Mouse (Mus musculus) thymus, postnatal 14 days (tissue): ENCODE data around the gene Gse1.
"Not testable (repeated sequence)": the region's sequence is repeated elsewhere in the genome, so short reads cannot be mapped to it uniquely, and the experiment has no call there.

Source experiments
- DNase-seq: peaks from one replicate; pipeline ENCODE4 v3.0.0; 2021

Gene Gse1

DNA sequence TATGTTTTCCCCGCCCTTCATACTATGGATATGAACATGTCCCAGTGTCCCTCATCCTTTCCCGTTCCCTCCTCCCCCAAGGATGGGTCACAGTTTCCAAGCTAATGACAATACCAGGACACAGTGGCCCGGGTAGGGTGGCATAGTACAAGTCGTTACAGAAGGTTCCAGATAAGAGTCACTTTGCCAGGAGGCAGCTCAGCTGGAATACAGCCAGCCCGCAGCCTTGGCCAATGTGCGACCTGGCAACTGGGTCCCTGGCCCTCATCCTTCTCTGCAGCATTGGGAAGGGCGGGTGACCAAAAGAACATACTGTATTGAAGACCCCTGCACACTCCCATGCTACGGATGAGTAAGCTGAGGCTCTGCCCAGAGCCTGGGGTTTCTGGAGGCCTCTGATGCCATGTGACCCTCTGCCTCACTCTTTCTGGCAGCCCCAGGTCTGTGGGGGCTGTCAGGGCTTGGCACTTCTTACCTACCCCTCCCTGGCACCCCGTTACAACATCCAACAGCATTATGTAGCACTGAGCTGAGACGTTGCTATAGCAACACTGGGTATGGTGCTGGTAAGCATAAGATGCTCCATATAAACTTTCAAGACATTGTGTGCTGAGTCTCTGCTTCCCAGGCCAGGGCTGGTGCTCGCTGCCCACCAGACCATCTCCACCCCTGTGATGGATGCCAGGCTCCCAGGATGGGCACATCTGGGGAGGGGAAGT lies 100.9 kb downstream of the Gse1 start:
- DNase-seq = no peak

DNA sequence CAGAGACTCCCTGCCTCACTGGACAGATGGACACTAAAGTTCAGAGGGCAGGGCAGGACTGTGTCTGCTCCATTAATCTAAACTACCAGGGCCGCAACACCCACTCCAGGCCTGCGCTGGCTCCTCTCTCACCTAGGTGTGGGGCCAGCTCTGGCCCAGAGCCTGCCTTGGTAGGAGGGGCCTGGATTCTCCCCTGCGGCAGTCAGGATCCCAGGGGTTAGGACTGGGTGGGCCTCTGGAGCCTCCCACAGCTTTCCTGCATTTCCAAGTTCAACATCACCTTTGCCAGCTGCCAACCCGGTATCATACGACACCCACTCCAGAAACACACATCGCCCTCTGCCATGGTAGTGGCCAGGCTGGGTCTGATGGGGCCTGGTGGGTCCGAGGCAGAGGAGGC lies 102.8 kb downstream of the Gse1 start:
- no peak for DNase-seq

DNA sequence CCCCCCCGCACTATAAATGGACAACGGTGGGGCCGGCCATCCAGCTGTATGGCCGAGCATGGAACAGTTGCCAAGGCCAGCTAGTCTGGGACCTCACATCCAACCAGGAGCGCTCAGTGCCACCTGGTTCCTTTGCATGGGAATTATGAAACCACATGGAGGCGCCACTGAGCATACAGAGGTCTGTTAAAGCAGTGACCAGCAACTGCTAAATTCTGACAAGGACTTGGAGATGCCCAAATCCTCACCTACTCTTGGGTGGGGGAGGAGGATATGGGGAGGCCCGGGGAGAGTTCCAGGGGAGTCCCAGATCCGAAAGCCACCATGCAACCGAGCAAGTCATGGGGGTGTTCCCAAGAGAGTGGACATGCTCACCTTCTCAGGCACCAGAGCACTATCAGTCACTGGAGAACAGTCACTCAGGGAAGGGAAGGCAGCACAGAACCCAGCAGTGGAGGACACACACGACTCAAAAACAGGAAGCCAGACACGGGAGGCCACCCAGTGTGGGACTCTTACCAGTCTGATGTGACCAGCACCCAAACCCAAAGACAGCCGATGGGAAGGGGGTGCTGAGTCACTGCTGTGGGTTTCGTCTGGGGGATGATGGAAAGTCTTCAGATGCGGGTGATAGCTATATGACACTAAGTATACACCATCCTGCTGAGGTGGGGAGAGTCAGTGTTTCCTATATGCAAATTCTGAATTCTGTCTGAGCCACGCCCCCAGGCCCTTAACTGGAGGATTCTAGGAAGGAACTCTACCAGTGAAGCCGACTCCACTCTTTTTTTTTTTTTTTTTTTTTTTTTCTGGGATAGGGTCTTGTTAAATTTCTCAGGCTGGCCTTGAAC lies 104.3 kb downstream of the Gse1 start:
- peak; percentile 57 for DNase-seq

DNA sequence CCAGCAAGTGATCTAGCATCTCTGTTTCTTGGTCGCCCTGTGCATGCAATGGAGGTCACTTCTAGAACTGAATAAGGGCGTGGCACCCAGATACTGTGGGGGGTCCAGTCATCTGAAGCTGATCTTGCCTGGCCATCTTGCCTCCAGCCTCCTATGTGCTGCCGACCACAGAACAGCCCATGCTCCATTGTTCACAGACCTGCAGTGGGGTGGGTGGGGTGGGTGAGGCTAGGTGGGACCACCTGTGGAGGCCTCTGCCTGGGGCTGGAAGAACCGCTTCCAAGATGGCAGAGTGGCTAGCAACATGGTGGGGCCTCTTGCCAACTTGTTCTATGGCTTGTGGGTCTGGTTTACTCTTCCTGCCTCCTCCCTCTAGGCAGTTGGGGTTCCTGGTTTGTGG lies 105.4 kb downstream of the Gse1 start:
- DNase-seq = no peak

DNA sequence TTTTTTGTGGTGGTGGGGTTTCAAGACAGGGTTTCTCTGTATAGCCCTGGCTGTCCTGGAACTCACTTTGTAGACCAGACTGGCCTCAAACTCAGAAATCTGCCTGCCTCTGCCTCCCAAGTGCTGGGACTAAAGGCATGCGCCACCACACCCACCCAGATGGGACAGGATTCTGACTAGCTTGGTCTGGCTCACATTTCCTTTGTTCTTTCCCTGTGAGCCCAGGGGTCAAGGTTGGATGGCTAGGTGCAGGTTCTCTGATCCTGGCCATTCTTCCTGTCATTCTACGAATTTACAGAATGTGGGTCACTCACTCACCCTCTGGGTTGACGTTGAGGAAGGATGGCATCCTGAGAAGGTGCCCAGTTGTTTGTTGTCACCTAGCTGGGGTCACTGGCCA lies 106.0 kb downstream of the Gse1 start:
- not testable (repeated sequence) for DNase-seq

DNA sequence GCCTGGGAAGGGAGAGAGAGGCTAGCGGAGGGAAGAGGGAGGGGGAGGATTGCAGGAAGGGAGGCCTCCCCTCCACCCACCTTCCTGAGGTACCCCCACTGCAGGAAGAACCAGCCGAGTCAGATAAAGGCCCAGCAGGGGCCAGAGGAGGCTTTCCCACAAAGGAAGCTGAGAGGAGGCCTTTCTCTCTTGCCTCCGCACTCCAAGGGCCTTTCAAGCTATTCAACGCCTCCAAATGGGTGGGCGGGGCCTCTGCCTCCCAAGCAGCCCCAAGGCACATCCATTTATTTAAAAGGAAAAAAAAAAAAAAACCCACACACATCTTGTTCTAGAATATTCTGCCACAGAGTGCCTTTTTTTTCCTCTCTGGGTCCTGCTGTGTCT lies 106.6 kb downstream of the Gse1 start:
- peak; percentile 38 for DNase-seq

DNA sequence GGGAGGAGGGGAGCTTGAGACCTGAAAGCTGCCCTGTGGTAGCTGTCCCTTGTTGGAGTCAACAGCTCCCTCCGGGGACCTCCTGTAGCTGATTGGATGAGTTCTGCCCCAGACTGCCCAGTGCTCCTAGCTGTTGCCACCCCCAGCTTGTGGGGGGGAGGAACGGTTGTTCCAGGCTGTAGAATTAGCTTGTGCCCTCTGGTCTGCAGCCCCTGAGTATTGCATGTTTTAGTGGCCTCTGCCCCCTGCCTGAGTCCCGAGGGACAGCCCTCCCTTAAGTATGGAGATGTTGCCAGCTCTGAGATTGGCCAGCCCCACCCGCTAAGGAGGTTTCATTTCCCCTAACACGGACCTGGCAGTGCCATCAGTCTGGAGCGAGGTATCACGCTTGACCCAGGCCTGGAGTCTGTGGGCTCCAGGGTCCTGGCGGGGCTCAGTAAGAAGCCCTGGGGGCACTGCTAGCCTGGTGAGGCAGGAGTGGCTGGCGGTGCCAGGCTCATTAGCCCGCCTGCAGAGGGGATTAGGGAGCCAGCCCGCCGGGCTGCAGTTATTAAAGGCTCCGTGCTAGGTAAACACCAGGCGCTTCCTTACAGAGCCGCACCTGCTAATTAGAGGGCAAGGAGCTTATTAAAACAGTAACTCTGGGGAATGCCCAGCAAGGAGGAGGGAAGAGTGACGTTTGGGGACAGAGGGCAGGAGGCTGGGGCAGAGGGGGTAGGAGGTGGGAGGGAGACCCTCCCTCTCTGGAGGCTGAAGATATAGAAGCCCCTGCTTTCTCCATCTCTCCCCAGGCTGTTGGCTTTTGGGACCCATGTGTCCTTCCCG lies 107.2 kb downstream of the Gse1 start:
- DNase-seq = no peak

DNA sequence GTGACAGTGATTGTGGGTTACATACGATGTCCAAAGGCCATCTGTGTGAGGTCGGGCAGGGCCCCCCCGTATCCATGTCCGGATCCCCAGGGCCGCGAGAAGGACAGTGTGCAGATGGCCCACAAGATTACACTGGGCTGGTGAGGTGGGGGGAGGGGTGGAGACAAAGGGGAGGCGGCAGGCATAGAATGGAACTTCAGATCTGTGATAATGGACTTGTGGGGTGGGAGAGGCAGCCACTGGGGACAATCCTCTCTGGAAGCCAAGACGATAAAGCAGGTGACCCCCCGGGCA lies 107.8 kb downstream of the Gse1 start:
- DNase-seq = no peak

DNA sequence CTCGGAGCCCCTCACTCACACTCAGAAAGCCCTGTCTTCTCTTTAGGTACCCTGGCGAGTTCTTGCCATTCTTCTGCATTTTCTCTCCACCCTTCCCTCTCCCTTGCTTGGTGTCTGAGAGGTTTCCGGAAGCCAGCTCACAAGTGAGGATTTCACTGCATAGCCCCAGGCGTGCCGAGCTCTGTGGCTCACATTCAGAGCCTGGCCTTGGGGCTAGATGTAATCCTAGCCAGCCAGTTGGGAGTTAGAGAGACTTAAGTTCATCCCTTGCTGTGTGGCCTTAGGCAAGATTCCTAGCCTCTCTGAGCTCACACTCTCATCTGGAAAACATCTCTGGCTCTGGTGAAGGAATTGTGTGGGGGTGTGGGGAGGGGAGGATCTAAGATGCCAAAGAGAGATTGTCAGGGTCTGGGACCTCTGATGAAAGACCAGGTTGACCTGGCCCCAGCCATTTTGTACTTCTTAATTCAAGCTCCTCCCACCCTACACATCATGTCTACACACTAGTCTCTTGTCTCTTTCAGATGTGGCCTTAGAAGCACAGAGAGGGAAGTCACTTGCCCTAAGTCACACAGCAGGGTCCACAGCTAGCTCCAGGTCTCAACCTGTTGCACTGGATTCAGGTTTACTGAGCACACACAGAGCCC lies 108.8 kb downstream of the Gse1 start:
- DNase-seq = no peak

DNA sequence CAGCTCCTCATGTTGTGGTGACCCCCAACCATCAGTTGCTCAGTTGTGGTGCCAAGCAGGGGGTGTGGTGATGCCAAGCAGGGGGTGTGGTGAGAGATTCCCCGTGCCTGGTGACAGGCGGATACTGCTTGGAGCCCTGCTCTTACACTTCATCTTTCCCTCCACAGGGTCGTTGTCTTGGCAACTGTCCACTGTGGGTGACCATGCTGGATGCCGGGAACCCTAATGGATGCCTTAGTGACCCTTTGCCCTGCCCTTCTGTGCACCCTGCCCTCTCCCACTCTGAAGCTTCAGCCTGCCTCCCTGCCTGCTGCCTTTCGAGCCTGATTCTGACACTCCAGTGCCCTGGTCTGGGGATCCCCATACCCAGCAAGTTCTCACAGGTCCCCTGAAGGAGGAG lies 109.4 kb downstream of the Gse1 start:
- DNase-seq = no peak

DNA sequence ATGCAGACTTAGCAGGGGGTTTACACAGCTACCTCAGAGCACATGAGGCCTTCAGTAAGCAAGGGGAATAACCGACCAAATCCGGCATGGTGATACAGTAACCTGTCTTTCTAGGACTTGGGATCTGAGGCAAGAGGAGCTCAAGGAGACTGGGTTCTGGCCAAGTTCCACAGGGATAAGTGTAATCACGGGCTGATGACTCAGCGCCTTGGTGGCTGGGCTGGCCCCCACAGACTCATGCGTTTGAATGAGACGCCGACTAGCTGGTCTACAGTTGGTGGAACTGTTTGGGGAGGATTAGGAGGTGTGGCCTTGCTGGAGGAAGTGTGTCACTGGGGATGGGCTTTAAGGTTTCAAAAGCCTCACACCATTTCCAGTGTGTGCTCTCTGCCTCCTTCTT lies 110.4 kb downstream of the Gse1 start:
- no peak for DNase-seq

DNA sequence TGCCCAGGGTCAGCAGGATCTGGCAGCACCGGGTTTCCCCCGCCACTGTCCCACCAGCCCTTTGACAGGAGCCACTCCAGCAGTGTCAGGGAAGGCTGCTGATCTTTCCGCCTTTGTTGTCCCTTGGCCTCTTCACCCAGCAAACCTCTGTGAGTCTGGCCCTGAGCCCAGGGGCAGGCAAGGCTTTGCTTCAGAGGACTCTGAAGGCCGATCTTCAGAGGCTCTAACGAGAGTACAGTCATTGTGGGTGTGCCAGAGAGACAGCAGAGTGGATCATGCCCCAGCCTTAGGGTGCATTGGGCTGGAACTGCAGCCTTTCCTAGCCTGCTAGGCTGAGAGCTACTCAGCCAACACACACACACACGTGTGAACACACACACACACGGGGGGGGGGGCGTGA lies 111.5 kb downstream of the Gse1 start:
- no peak for DNase-seq

DNA sequence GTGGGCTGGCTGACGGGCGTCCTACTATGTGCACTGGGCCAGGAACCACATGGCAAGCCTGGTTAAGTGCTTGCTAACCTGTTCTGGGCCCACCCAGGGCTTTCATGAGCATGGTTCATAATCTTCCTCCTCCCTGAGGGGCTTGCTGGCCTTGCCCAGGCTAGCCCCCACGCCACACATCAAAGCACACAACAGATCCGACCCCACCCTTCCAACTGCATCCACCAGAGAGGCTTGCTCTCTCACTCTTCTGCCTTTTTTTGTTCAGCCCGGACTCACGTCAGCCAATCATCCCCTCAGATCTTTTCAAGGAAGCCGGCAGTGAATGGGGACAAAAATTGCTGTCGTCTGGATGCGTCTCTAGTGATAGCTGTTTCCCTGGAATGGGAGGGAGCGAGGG lies 112.9 kb downstream of the Gse1 start:
- no peak for DNase-seq

DNA sequence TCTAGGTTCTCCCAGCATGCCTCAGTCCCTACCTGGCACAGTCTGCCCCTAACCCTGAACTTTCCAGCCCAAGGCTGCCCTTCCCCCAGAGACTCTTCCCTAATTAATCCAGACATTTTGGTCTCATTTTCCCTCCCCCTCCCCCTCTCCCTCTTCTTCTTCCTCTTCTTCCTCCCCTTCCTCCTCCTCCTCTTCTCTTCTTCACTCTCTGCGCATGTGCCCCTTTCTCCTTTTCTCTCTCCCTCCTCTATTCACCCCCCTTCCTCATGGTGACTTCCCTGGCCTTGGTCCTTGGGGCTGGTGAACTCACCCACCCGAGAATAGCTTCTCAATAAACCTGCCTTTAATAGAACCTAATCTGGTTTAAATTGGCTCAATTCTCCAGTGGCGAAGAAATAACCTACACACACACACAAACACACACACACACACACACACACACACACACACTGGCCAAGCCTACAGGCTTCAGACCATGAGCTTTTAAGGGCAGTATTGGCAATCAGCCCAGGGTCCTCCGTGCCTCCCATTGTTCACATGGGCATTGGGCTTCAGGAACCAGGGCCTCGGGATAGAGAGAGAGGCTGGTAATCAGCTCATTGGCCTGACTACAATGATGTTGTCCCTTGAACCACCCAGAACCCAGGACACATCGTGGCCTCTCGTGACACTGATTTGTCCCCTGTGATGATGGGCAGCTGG lies 114.7 kb downstream of the Gse1 start:
- no peak for DNase-seq

DNA sequence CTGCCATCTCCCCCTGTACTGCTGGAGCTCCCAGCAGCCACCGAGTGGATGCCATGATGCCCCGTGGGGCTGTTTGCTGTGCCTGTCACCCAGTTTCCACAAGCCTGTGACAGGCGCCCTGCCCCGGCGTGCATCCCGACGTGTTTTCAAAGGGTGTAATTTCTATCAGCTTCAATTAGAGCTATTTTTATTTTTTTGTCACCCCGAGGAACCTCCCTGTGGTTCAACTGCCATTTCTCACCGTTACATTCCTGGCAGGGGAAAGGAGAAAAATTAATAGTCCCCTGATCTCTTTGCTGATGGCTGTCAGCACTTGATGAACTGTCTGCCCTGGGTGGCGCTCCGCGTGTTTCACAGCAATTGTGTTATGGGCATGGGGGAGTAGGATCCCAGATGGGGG lies 115.3 kb downstream of the Gse1 start:
- DNase-seq = no peak

DNA sequence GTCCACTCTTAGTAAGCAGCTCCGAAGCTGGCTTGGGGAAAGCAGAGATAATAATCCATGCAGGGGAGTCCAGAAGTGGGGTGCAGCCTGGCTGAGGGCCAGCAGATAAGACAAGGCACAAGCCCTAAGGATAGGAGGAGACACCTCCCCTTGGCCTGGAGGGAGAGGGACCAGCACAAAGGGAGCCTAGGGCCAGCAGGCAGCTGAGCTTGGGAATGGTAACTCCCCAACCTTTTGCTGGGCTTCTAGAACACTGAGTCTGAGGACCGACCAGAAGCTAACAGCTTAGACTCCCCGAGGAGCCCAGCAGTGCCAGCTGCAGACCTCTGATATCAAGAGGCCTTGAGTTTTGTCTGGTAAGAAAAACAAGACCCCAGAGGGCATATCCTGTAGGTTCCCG lies 115.9 kb downstream of the Gse1 start:
- DNase-seq = peak; percentile 35

DNA sequence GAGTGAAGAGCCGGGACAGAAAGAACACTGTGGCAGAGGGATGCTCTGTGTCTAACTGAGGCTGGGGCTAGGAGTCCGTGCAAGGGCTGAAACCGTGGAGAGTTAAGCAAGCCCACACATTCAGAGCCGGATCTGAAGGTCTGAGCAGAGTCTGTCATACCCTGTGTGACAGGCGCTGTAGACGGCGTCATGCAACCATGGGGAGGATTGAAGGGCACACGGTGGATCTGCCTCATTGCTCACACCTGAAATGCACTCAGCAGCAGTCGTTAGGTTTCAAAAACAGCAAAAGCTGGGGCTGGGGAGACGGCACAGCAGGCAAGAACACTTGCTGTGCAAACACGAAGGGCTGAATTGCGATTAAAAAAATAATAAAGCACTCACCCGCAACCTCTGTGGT lies 116.3 kb downstream of the Gse1 start:
- DNase-seq = no peak

DNA sequence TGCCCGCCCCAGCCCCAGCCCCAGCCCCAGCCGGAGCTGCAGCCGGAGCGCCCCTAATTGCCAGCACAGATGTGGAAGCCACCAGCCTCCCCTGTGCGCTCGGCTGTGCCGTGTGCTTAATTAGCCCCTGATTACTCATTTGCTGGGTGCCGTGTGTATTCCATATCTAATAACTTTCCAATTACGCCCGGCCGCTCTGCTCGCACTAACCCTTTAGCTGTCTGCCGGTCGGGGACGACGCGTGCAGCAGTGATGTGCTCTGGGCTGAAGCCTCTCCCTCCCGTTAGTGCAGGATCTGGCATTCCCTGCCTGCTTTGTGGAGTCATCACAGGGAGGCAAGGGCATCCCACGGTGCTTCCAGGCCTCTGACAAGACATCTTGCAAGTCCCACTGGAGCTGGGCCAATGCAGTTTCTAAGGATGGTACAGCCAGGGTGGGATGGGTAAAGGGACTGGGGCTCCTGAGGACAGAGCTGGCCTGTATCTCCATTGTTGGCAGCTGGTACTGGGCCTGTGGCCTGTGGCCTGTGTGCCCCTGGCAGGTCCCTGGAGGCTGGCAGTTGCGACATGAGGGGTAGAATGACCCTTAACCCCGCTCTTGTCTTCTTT lies 119.6 kb downstream of the Gse1 start:
- no peak for DNase-seq

DNA sequence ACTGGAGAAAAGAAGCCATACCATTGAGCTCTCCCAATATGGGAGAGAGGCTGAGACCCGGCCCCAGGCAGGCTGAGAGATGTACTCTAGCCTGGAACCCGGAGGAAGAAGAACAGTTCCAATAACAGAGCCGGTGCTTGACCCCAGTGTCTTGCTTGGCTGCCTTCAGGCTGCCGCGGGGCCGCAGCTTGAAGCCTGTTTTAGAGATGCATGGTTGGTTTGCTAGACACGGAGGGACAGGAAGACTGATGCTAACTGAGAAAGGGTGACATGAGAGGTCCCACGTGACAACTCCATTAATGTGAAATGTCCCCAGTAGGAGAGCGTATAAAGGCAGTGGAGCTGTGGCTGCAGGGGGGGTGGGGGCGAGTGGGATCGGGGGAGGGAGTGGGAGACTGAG lies 120.7 kb downstream of the Gse1 start:
- no peak for DNase-seq

DNA sequence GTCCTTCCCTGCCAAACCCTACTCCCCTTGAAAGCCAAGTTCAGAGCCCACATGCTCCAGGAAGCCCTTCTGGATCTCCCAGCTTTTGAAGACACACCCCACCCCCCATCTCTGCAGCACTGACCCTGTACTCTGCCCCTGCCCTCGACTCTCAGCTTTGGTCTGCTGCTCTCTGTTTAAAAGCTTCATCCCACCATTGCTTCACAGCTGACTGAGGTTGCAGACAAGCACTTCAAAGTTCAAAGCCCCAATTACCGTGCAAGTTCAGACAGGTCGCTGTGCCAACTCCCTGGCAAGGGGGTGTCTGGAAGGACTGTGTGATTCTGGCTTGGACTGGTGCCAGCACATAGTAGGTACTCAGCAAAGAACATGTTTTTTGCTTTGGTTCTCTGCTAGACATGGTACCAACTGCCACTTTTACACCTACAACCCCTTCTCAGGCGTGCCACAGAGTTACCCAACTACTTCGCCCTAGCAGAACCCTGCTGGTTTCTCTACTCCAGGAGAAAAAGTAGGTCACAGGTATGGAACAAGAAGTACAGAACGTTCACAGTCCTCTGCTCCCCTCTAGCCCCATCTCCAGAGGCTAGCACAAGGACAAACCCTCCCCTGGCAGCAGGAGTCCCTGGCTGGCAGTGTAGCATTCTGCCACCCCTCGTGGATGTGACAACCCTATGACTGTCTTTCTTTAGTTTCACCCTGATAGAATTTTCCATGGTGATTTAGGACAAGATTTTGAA lies 123.2 kb downstream of the Gse1 start:
- no peak for DNase-seq

DNA sequence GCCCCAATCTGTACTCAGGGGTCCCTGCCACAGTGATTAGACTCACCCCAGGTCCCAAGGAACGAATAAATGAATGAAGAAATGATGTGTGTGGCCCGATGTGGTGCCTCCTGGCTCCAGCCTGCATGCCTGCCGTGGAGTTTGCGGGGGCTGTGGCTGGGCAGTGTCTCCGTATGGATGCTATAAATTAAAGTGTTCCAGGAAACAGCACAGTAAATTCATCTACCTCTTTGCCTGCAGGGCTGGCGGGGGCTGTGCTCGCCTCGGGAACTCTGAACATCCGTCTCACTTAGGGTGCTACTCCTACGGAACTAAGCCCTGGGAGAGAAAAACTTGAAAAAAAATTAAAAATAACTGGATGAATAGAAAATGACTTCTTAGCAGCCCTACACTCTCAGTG lies 123.8 kb downstream of the Gse1 start:
- no peak for DNase-seq

DNA sequence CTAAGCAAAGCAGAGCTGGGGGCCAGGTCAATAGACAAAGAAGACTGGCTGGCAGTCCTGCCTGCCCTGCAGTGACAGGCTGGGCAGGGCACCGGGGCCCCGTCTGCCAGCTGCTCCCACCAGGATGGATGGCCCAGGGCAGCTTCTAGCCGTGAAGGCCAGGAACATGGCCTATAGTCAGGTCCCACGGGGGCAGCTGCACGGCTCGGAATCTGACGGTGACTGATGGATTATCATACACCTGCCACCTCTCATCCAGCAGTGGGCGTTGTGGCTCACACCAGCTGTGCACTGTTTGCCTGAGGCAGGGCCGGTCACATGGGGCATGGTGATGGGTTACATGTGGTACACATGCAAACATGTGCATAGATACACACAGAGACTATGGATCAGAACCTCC lies 127.8 kb downstream of the Gse1 start:
- DNase-seq = no peak
